Mouse (Mus musculus) 416B (cell line): ENCODE data around the gene Atp10b.

Experiments used
- DNase-seq: peaks from one replicate; pipeline ENCODE4 v3.0.0; 2011; ENCODE audit warnings: low read depth

The Atp10b gene

GRCm38 (mm10) chr11:43199358-43199757 lies 49.7 kb downstream of the Atp10b start:
- DNase-seq, result no peak

GRCm38 (mm10) chr11:43200089-43200488 lies 50.4 kb downstream of the Atp10b start:
- DNase-seq, result no peak

GRCm38 (mm10) chr11:43203580-43203979 lies 53.9 kb downstream of the Atp10b start:
- no peak for DNase-seq

- DNase-seq, result peak; percentile 32
Observed at GRCm38 (mm10) chr11:43213134-43213533, 63.5 kb downstream of the Atp10b start.

GRCm38 (mm10) chr11:43213740-43214139 lies 64.1 kb downstream of the Atp10b start:
- DNase-seq, result no peak

- no peak for DNase-seq
Observed at GRCm38 (mm10) chr11:43217021-43217420, 67.3 kb downstream of the Atp10b start.

- no peak for DNase-seq
Observed at GRCm38 (mm10) chr11:43230231-43230630, 80.6 kb downstream of the Atp10b start.

GRCm38 (mm10) chr11:43232073-43232472 lies 82.4 kb downstream of the Atp10b start:
- no peak for DNase-seq

GRCm38 (mm10) chr11:43236360-43237039 lies 86.8 kb downstream of the Atp10b start:
- DNase-seq, result no peak

GRCm38 (mm10) chr11:43239804-43240203 lies 90.1 kb downstream of the Atp10b start:
- no peak for DNase-seq

GRCm38 (mm10) chr11:43253034-43253433 lies 103.4 kb downstream of the Atp10b start:
- no peak for DNase-seq

- DNase-seq, result no peak
Observed at GRCm38 (mm10) chr11:43255262-43255661, 105.6 kb downstream of the Atp10b start.

GRCm38 (mm10) chr11:43257291-43257690 lies 107.6 kb downstream of the Atp10b start:
- no peak for DNase-seq

- DNase-seq, result no peak
Observed at GRCm38 (mm10) chr11:43257781-43258180, 108.1 kb downstream of the Atp10b start.

GRCm38 (mm10) chr11:43263548-43264218 lies 114.0 kb downstream of the Atp10b start:
- DNase-seq, result peak; percentile 26

GRCm38 (mm10) chr11:43267505-43267904 lies 117.8 kb downstream of the Atp10b start:
- DNase-seq, result no peak

- DNase-seq, result no peak
Observed at GRCm38 (mm10) chr11:43269503-43270255, 120.0 kb downstream of the Atp10b start.

- DNase-seq, result no peak
Observed at GRCm38 (mm10) chr11:43270256-43270806, 120.7 kb downstream of the Atp10b start.

- DNase-seq, result no peak
Observed at GRCm38 (mm10) chr11:43273896-43274295, 124.2 kb downstream of the Atp10b start.

- no peak for DNase-seq
Observed at GRCm38 (mm10) chr11:43297584-43297983, 147.9 kb downstream of the Atp10b start.

GRCm38 (mm10) chr11:43311000-43311399 lies 161.3 kb downstream of the Atp10b start:
- no peak for DNase-seq
